Mouse (Mus musculus) kidney, postnatal 0 days (tissue): ENCODE results near the gene Gpr63. TPM values are rescaled to one million over a fixed set of nuclear protein-coding genes. Genes with fewer than 3 reads are reported as not detected.

ENCODE experiments used
- ATAC-seq: fragments of 200-750 bp; cut with Nextera tagmentation; replicated peaks from 2 replicates; pipeline ENCODE4 v1.8.0; 2017; ENCODE audit warnings: low read depth, moderate number of reproducible peaks, moderate TSS enrichment, moderate library complexity; ENCODE audit not compliant: low FRiP score
- DNase-seq: peaks from one replicate; pipeline ENCODE4 v3.0.0-alpha.2; 2016; ENCODE audit warnings: low spot score
- H3K27ac ChIP-seq: fragments of 300-500 bp; sonication (generic); 2 replicates; pipeline ENCODE4 v1.5.1; 2014; ENCODE audit warnings: mild to moderate bottlenecking
- H3K27me3 ChIP-seq: fragments of 300-500 bp; sonication (generic); 2 replicates; pipeline ENCODE4 v1.6.1; 2014; ENCODE audit warnings: low read length, mixed read lengths; ENCODE audit not compliant: insufficient read depth
- H3K36me3 ChIP-seq: fragments of 300-500 bp; sonication (generic); 2 replicates; pipeline ENCODE4 v1.6.1; 2014; ENCODE audit warnings: low read length, mixed read lengths; ENCODE audit not compliant: insufficient read depth
- H3K4me1 ChIP-seq: fragments of 300-500 bp; sonication (generic); replicated peaks from 2 replicates; pipeline ENCODE4 v1.6.1; 2014; ENCODE audit warnings: antibody characterized with exemption, low read length, mixed read lengths; ENCODE audit not compliant: insufficient read depth
- H3K4me2 ChIP-seq: fragments of 300-500 bp; sonication (generic); 2 replicates; pipeline ENCODE4 v1.6.1; 2014; ENCODE audit warnings: mild to moderate bottlenecking, low read length, moderate library complexity, mixed read lengths
- H3K4me3 ChIP-seq: fragments of 300-500 bp; sonication (generic); replicated peaks from 2 replicates; pipeline ENCODE4 v1.5.1; 2014; ENCODE audit warnings: low read depth, low read length
- H3K9ac ChIP-seq: fragments of 300-500 bp; sonication (generic); 2 replicates; pipeline ENCODE4 v1.6.1; 2014; ENCODE audit warnings: low read depth, low read length
- H3K9me3 ChIP-seq: fragments of 300-500 bp; sonication (generic); replicated peaks from 2 replicates; pipeline ENCODE4 v1.6.1; 2016; ENCODE audit warnings: low read length, inconsistent platforms, mixed read lengths
- CTCF ChIP-seq: IDR thresholded peaks from 2 replicates; pipeline ENCODE4 v1.5.1; 2016; ENCODE audit warnings: antibody characterized with exemption, low read depth, mild to moderate bottlenecking, moderate library complexity
- WGBS: fragments of 180-500 bp; shearing (Covaris S2); extraction: QIAGEN DNeasy Blood & Tissue Kit; methylation state at CpG from one replicate; pipeline ENCODE4 v1.1.7; 2014; 5-methylcytosine and 5-hydroxymethylcytosine counted together
- polyA plus RNA-seq: library from polyadenylated mRNA; unstranded; fragments of >200 nt; fragmentation: Nextera tagmentation; extraction: Ambion mirVana; gene quantifications from 2 replicates; pipeline ENCODE4 v1.2.1, GENCODE M21; 2015

Gpr63 gene
- polyA plus RNA-seq, 1 experiment from 2014 or later = 1.3 TPM

DNA sequence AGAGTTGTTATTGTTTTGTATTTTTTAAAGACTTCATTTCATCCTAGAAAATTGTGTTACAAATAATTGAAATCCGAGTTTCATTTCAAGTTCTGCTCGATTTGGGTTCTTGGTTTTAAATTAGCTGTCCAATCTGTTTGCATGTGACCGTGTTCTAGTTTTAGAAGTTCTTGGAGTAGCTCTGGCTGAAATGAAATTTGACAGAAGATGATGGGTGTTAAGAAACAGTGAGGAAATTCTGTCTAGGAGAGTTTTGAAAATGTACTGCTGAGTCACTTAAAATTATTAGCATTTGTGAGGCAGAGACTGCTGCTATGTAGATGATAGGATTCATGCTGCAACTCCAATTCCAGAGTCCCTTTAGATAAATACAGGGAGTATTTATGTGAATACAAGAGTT, 46.5 kb downstream of the Gpr63 start:
- Histone ChIP-seq H3K27me3 (no peaks in the 10 kb centered on the region), H3K9me3 (no peaks in the 10 kb centered on the region), H3K4me1 (no peaks in the 10 kb centered on the region), H3K36me3 (0 out of 2 replicates have a peak, but pooled peaks cover 3% of the 10 kb centered on the region), H3K4me3 (no peak overlapping the region), H3K9ac (no peak overlapping the region), H3K27ac (no peak overlapping the region), H3K4me2 (no peak overlapping the region)
- no peak for TF ChIP-seq CTCF
- 88% methylated on average over 3 of the region's 3 CpGs for WGBS
- ATAC-seq (no peak), DNase-seq (no peak)

DNA sequence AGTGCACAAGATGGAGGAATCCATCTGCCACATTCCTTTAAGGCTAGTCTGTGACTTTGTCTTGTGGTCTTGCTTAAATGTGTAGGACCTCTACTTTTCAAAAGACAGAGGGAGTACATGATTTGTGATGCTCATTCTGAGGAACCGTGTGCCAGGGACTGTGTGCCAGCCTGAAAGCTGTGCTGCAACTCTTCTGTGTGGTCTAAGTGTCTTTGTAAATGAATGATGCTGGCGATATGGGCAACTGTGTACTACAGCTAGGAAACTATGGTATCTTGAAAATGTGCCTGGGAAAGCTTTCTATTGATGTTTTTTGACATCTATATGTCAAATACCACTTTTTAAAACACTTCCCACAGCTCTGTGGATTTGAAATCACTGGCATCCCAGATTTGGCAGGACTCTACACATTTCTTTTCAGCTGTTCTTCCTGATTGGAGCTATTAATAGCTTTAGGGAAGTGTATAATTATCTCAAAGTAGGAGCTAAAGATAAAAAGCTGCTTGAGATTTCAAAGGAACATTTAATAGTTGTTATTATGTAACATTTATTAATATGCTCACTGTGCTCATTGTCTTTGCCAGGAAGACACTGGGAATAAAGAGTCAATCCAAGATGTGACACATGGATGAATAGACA, 48.9 kb downstream of the Gpr63 start:
- no peak for DNase-seq
- Histone ChIP-seq H3K4me1 (no peaks in the 10 kb centered on the region), H3K4me3 (no peak overlapping the region), H3K27ac (no peak overlapping the region), H3K27me3 (no peaks in the 10 kb centered on the region), H3K4me2 (no peak overlapping the region), H3K9ac (no peak overlapping the region), H3K9me3 (no peaks in the 10 kb centered on the region), H3K36me3 (no peaks in the 10 kb centered on the region)
- WGBS = 93% methylated on average over 2 of the region's 2 CpGs
- no peak for ATAC-seq
- TF ChIP-seq CTCF = no peak

- H3K4me3 ChIP-seq = no peak overlapping the region
- DNase-seq = no peak
- no peak overlapping the region for H3K9ac ChIP-seq
- ATAC-seq = no peak
- no peaks in the 10 kb centered on the region for H3K27me3 ChIP-seq
- WGBS = 93% methylated on average over 2 of the region's 2 CpGs
- H3K27ac ChIP-seq = no peak overlapping the region
- H3K36me3 ChIP-seq = no peaks in the 10 kb centered on the region
- H3K9me3 ChIP-seq = no peaks in the 10 kb centered on the region
- no peaks in the 10 kb centered on the region for H3K4me1 ChIP-seq
- no peak for TF ChIP-seq CTCF
- no peak overlapping the region for H3K4me2 ChIP-seq
These were observed 62.0 kb downstream of the Gpr63 start for GRCm38 (mm10) chr4:25028252-25028651.

- Histone ChIP-seq H3K27ac (no peak overlapping the region), H3K4me3 (no peak overlapping the region), H3K27me3 (no peaks in the 10 kb centered on the region), H3K36me3 (no peaks in the 10 kb centered on the region), H3K4me1 (no peaks in the 10 kb centered on the region), H3K4me2 (no peak overlapping the region), H3K9me3 (no peaks in the 10 kb centered on the region), H3K9ac (no peak overlapping the region)
- ATAC-seq (no peak), DNase-seq (no peak)
- WGBS = 39% methylated on average over 1 of the region's 1 CpGs
- no peak for TF ChIP-seq CTCF
These were observed 62.5 kb downstream of the Gpr63 start for GRCm38 (mm10) chr4:25028752-25029151.

DNA sequence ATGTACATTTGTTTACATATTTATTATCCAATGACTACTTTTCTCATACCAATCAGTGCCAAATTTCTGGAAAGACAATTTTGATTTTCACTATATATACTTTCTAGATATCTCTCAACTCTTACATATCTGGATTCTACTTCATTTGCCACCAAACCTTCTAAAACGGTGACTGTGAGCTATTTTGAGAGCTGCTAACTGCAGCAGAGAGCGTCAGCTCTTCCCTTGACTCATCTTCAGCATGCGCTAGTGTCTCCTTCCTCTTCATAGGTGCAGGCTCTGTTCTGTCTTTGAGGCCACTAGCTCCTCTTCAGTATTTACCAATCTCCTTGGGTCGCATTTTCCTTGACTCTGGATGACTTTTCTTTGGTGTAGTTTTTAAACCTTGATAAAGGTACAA, 63.7 kb downstream of the Gpr63 start:
- H3K36me3 ChIP-seq = no peaks in the 10 kb centered on the region
- no peaks in the 10 kb centered on the region for H3K27me3 ChIP-seq
- WGBS = 76% methylated on average over 4 of the region's 4 CpGs
- DNase-seq = no peak
- H3K4me3 ChIP-seq = no peak overlapping the region
- ATAC-seq = no peak
- no peak overlapping the region for H3K4me2 ChIP-seq
- H3K27ac ChIP-seq = no peak overlapping the region
- TF ChIP-seq CTCF = no peak
- H3K9ac ChIP-seq = no peak overlapping the region
- no peaks in the 10 kb centered on the region for H3K4me1 ChIP-seq
- no peaks in the 10 kb centered on the region for H3K9me3 ChIP-seq

- Histone ChIP-seq H3K4me2 (no peak overlapping the region), H3K4me3 (no peak overlapping the region), H3K36me3 (no peaks in the 10 kb centered on the region), H3K9me3 (no peaks in the 10 kb centered on the region), H3K4me1 (no peaks in the 10 kb centered on the region), H3K27ac (no peak overlapping the region), H3K9ac (no peak overlapping the region), H3K27me3 (no peaks in the 10 kb centered on the region)
- DNase-seq (no peak), ATAC-seq (peak; percentile 49; the same call in 1 of the 2 replicates)
- peak; percentile 61; the same call in 1 of the 2 replicates for TF ChIP-seq CTCF
- 23% methylated on average over 6 of the region's 6 CpGs for WGBS
These were observed 69.1 kb downstream of the Gpr63 start for GRCm38 (mm10) chr4:25035158-25035791.

- H3K36me3 ChIP-seq = no peaks in the 10 kb centered on the region
- H3K4me3 ChIP-seq = no peak overlapping the region
- no peak for TF ChIP-seq CTCF
- H3K27ac ChIP-seq = no peak overlapping the region
- DNase-seq (no peak), ATAC-seq (no peak; the same call in 1 of the 2 replicates)
- H3K4me1 ChIP-seq = no peaks in the 10 kb centered on the region
- H3K27me3 ChIP-seq = no peaks in the 10 kb centered on the region
- 59% methylated on average over 2 of the region's 2 CpGs for whole genome bisulfite sequencing
- no peaks in the 10 kb centered on the region for H3K9me3 ChIP-seq
- H3K4me2 ChIP-seq = no peak overlapping the region
- H3K9ac ChIP-seq = no peak overlapping the region
These were observed 69.6 kb downstream of the Gpr63 start for GRCm38 (mm10) chr4:25035806-25036205.
